Mouse (Mus musculus): Measurements from ENCODE around the gene Slc39a12. TPM values are rescaled to one million over a fixed set of nuclear protein-coding genes. Genes with fewer than 3 reads are reported as not detected.

Slc39a12 gene
- polyA plus RNA-seq (2014; fragmentation: Nextera tagmentation; extraction: Ambion mirVana), result 0.07 TPM in 1 of 2 replicates, not detected in the other

- ATAC-seq (replicated peaks; ENCODE audit: low FRiP score, low TSS enrichment, low read depth) (no peak), DNase-seq (ENCODE audit: low spot score) (no peak)
- Histone ChIP-seq H3K4me1 (replicated peaks; ENCODE audit: control insufficient read depth, insufficient read depth, low read length) (no peaks in the 10 kb centered on the region), H3K4me3 (ENCODE audit: low read depth, low read length) (no peak within 1 kb of the TSS), H3K9ac (ENCODE audit: low read length) (no peak within 1 kb of the TSS), H3K4me2 (ENCODE audit: low read length) (no peak within 1 kb of the TSS), H3K9me3 (ENCODE audit: control insufficient read depth, low read length) (no peaks in the 10 kb centered on the region), H3K27ac (ENCODE audit: low read depth) (no peak within 1 kb of the TSS), H3K36me3 (ENCODE audit: control insufficient read depth, insufficient read depth, low read length) (no peaks in the 10 kb centered on the region), H3K27me3 (replicated peaks; ENCODE audit: control insufficient read depth, insufficient read depth, low read length) (no peaks in the 10 kb centered on the region)
- 19% methylated on average over 5 of the region's 5 CpGs for WGBS
Observed at GRCm38 (mm10) chr2:14388162-14388561, at the start of gene Slc39a12. Gene Slc39a12 (plus strand): TSS chr2:14388316.

GRCm38 (mm10) chr2:14341652-14342308 lies 46.3 kb upstream of the Slc39a12 start:
- 55% methylated on average over 14 of the region's 14 CpGs for WGBS

GRCm38 (mm10) chr2:14342309-14342839 lies 45.7 kb upstream of the Slc39a12 start:
- Histone ChIP-seq H3K36me3 (ENCODE audit: control insufficient read depth, insufficient read depth, low read length) (no peaks in the 10 kb centered on the region), H3K9me3 (ENCODE audit: control insufficient read depth, low read length) (no peaks in the 10 kb centered on the region), H3K4me3 (ENCODE audit: low read depth, low read length) (no peak overlapping the region), H3K27me3 (replicated peaks; ENCODE audit: control insufficient read depth, insufficient read depth, low read length) (no peaks in the 10 kb centered on the region), H3K4me1 (replicated peaks; ENCODE audit: control insufficient read depth, insufficient read depth, low read length) (peaks cover 4% of the 10 kb centered on the region; the same call in 1 of the 2 replicates), H3K9ac (ENCODE audit: low read length) (no peak overlapping the region), H3K27ac (ENCODE audit: low read depth) (no peak overlapping the region), H3K4me2 (ENCODE audit: low read length) (no peak overlapping the region)
- ATAC-seq (replicated peaks; ENCODE audit: low FRiP score, low TSS enrichment, low read depth), result no peak
- no peak for DNase-seq (ENCODE audit: low spot score)
- 89% methylated on average over 8 of the region's 8 CpGs for WGBS

More at GRCm38 (mm10) chr2:14341652-14342308, 46.3 kb upstream of the Slc39a12 start:
- ATAC-seq (replicated peaks; ENCODE audit: low FRiP score, low TSS enrichment, low read depth) (no peak), DNase-seq (ENCODE audit: low spot score) (peak; percentile 57)
- no peak overlapping the region for H3K4me3 ChIP-seq (ENCODE audit: low read depth, low read length)
- H3K36me3 ChIP-seq (ENCODE audit: control insufficient read depth, insufficient read depth, low read length), result no peaks in the 10 kb centered on the region
- no peaks in the 10 kb centered on the region for H3K27me3 ChIP-seq (replicated peaks; ENCODE audit: control insufficient read depth, insufficient read depth, low read length)
- peaks cover 4% of the 10 kb centered on the region; the same call in 1 of the 2 replicates for H3K4me1 ChIP-seq (replicated peaks; ENCODE audit: control insufficient read depth, insufficient read depth, low read length)
- 0 out of 2 replicates have a peak overlapping the region, but pooled peaks have one; percentile 8 for H3K4me2 ChIP-seq (ENCODE audit: low read length)
- H3K9ac ChIP-seq (ENCODE audit: low read length), result no peak overlapping the region
- no peaks in the 10 kb centered on the region for H3K9me3 ChIP-seq (ENCODE audit: control insufficient read depth, low read length)
- H3K27ac ChIP-seq (ENCODE audit: low read depth), result no peak overlapping the region

GRCm38 (mm10) chr2:14388856-14389255 lies 740 bp downstream of the Slc39a12 start:
- Histone ChIP-seq H3K4me3 (ENCODE audit: low read depth, low read length) (no peak overlapping the region), H3K4me2 (ENCODE audit: low read length) (no peak overlapping the region), H3K36me3 (ENCODE audit: control insufficient read depth, insufficient read depth, low read length) (no peaks in the 10 kb centered on the region), H3K4me1 (replicated peaks; ENCODE audit: control insufficient read depth, insufficient read depth, low read length) (no peaks in the 10 kb centered on the region), H3K9me3 (ENCODE audit: control insufficient read depth, low read length) (no peaks in the 10 kb centered on the region), H3K27me3 (replicated peaks; ENCODE audit: control insufficient read depth, insufficient read depth, low read length) (no peaks in the 10 kb centered on the region), H3K9ac (ENCODE audit: low read length) (no peak overlapping the region), H3K27ac (ENCODE audit: low read depth) (no peak overlapping the region)
- WGBS, result 16% methylated on average over 1 of the region's 1 CpGs
- ATAC-seq (replicated peaks; ENCODE audit: low FRiP score, low TSS enrichment, low read depth), result no peak
- DNase-seq (ENCODE audit: low spot score), result no peak

GRCm38 (mm10) chr2:14390900-14391299 lies 2.8 kb downstream of the Slc39a12 start:
- Histone ChIP-seq H3K27ac (ENCODE audit: low read depth) (no peak overlapping the region), H3K4me3 (ENCODE audit: low read depth, low read length) (no peak overlapping the region), H3K4me2 (ENCODE audit: low read length) (no peak overlapping the region), H3K36me3 (ENCODE audit: control insufficient read depth, insufficient read depth, low read length) (no peaks in the 10 kb centered on the region), H3K4me1 (replicated peaks; ENCODE audit: control insufficient read depth, insufficient read depth, low read length) (no peaks in the 10 kb centered on the region), H3K9ac (ENCODE audit: low read length) (no peak overlapping the region), H3K27me3 (replicated peaks; ENCODE audit: control insufficient read depth, insufficient read depth, low read length) (no peaks in the 10 kb centered on the region), H3K9me3 (ENCODE audit: control insufficient read depth, low read length) (no peaks in the 10 kb centered on the region)
- ATAC-seq (replicated peaks; ENCODE audit: low FRiP score, low TSS enrichment, low read depth), result no peak
- DNase-seq (ENCODE audit: low spot score), result no peak
- WGBS, result 45% methylated on average over 1 of the region's 1 CpGs

GRCm38 (mm10) chr2:14403000-14403399 lies 14.9 kb downstream of the Slc39a12 start:
- Histone ChIP-seq H3K27ac (ENCODE audit: low read depth) (no peak overlapping the region), H3K4me3 (ENCODE audit: low read depth, low read length) (no peak overlapping the region), H3K4me2 (ENCODE audit: low read length) (no peak overlapping the region), H3K9ac (ENCODE audit: low read length) (no peak overlapping the region), H3K4me1 (replicated peaks; ENCODE audit: control insufficient read depth, insufficient read depth, low read length) (no peaks in the 10 kb centered on the region), H3K27me3 (replicated peaks; ENCODE audit: control insufficient read depth, insufficient read depth, low read length) (no peaks in the 10 kb centered on the region), H3K36me3 (ENCODE audit: control insufficient read depth, insufficient read depth, low read length) (no peaks in the 10 kb centered on the region), H3K9me3 (ENCODE audit: control insufficient read depth, low read length) (no peaks in the 10 kb centered on the region)
- ATAC-seq (replicated peaks; ENCODE audit: low FRiP score, low TSS enrichment, low read depth), result no peak
- no peak for DNase-seq (ENCODE audit: low spot score)

GRCm38 (mm10) chr2:14428987-14429386 lies 40.9 kb downstream of the Slc39a12 start:
- no peak for ATAC-seq (replicated peaks; ENCODE audit: low FRiP score, low TSS enrichment, low read depth)
- H3K9ac ChIP-seq (ENCODE audit: low read length), result no peak overlapping the region
- 77% methylated on average over 2 of the region's 2 CpGs for WGBS

GRCm38 (mm10) chr2:14447322-14447721 lies 59.2 kb downstream of the Slc39a12 start:
- Histone ChIP-seq H3K4me3 (ENCODE audit: low read depth, low read length) (no peak overlapping the region), H3K4me2 (ENCODE audit: low read length) (no peak overlapping the region), H3K9ac (ENCODE audit: low read length) (no peak overlapping the region), H3K27ac (ENCODE audit: low read depth) (no peak overlapping the region), H3K36me3 (ENCODE audit: control insufficient read depth, insufficient read depth, low read length) (no peaks in the 10 kb centered on the region), H3K4me1 (replicated peaks; ENCODE audit: control insufficient read depth, insufficient read depth, low read length) (no peaks in the 10 kb centered on the region), H3K27me3 (replicated peaks; ENCODE audit: control insufficient read depth, insufficient read depth, low read length) (no peaks in the 10 kb centered on the region), H3K9me3 (ENCODE audit: control insufficient read depth, low read length) (no peaks in the 10 kb centered on the region; the same call in 1 of the 2 replicates)
- DNase-seq (ENCODE audit: low spot score) (no peak), ATAC-seq (replicated peaks; ENCODE audit: low FRiP score, low TSS enrichment, low read depth) (no peak)
- WGBS, result 80% methylated on average over 1 of the region's 1 CpGs

More at GRCm38 (mm10) chr2:14428987-14429386, 40.9 kb downstream of the Slc39a12 start:
- H3K4me3 ChIP-seq (ENCODE audit: low read depth, low read length), result no peak overlapping the region
- H3K4me1 ChIP-seq (replicated peaks; ENCODE audit: control insufficient read depth, insufficient read depth, low read length), result no peaks in the 10 kb centered on the region
- H3K9me3 ChIP-seq (ENCODE audit: control insufficient read depth, low read length), result no peaks in the 10 kb centered on the region
- DNase-seq (ENCODE audit: low spot score), result no peak
- no peaks in the 10 kb centered on the region for H3K27me3 ChIP-seq (replicated peaks; ENCODE audit: control insufficient read depth, insufficient read depth, low read length)
- no peak overlapping the region for H3K27ac ChIP-seq (ENCODE audit: low read depth)
- H3K4me2 ChIP-seq (ENCODE audit: low read length), result no peak overlapping the region
- H3K36me3 ChIP-seq (ENCODE audit: control insufficient read depth, insufficient read depth, low read length), result no peaks in the 10 kb centered on the region

GRCm38 (mm10) chr2:14450866-14451265 lies 62.8 kb downstream of the Slc39a12 start:
- H3K9me3 ChIP-seq (ENCODE audit: control insufficient read depth, low read length), result no peaks in the 10 kb centered on the region
- no peaks in the 10 kb centered on the region for H3K36me3 ChIP-seq (ENCODE audit: control insufficient read depth, insufficient read depth, low read length)
- no peak overlapping the region for H3K9ac ChIP-seq (ENCODE audit: low read length)
- no peak overlapping the region for H3K4me2 ChIP-seq (ENCODE audit: low read length)
- ATAC-seq (replicated peaks; ENCODE audit: low FRiP score, low TSS enrichment, low read depth), result no peak
- H3K27me3 ChIP-seq (replicated peaks; ENCODE audit: control insufficient read depth, insufficient read depth, low read length), result no peaks in the 10 kb centered on the region
- no peaks in the 10 kb centered on the region for H3K4me1 ChIP-seq (replicated peaks; ENCODE audit: control insufficient read depth, insufficient read depth, low read length)
- no peak for DNase-seq (ENCODE audit: low spot score)
- H3K27ac ChIP-seq (ENCODE audit: low read depth), result no peak overlapping the region
- H3K4me3 ChIP-seq (ENCODE audit: low read depth, low read length), result no peak overlapping the region

Data from intestine, embryonic 14.5 days (tissue).